Mouse (Mus musculus): ENCODE measurements around the gene Gm6880.
"Not testable (repeated sequence)": the region's sequence is repeated elsewhere in the genome, so short reads cannot be mapped to it uniquely, and the experiment has no call there.

DNA sequence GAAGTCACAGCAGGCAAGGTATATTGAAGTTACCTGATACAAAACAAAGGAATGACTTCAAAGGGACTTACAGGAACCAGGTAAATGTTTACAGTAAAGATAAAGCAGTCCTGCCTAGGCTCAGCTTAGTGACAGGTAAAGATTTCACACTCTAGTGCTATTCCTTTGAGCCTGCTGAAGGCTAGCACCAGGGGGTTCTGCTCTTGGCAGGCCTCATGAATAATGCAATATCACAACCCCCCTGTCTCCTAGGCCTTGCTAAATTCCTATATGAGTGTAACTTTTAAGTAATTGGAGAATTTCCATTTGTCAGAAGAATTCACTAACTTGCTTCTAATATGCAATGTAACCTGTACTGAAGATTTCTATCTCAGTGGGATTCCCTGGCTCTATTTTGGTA is 36.3 kb upstream of the Gm6880 start:
- TF ChIP-seq CTCF, EP300 (IDR thresholded peaks at IDR 0.05; ENCODE audit: low read depth): not testable (repeated sequence)

Measured in heart, postnatal 0 days (tissue).